Mouse (Mus musculus): ENCODE data around the gene Dzip1l. TPM values are rescaled to one million over a fixed set of nuclear protein-coding genes. Genes with fewer than 3 reads are reported as not detected.

The Dzip1l gene
- polyA plus RNA-seq, 1 experiment = 13.5 TPM

DNA sequence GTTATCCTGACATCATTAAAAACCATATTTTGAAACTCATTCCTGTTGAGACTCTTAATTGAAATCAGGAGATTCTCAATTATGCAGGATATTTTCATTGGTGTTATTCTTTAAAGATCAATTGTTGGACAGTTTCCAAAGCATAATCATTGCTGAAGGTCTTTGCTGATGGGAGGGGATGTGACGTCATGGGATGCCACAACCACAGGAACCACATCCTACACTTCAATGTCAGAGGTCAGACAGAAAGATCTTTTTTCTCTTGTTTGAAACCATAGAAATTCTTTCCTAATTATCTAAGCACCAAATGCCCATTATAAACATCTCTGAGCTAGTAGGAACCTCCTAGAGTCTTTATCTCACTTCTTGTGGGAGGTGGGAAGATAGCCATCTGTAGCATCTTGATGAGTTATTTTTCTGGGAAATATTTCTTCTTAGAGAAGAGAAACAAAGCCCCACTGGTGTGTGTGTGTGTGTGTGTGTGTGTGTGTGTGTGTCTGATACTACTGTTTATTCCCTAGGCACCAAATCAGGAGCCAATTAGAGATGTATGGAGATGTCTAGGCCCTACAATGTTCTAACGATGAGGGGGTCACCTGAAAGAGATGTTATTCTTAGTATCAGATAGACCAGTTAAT lies 70.6 kb downstream of the Dzip1l start:
- Histone ChIP-seq H3K4me1 (ENCODE audit: control insufficient read depth, insufficient read depth, low read length) (no peaks in the 10 kb centered on the region), H3K27ac (ENCODE audit: insufficient read depth, low read length) (no peak overlapping the region), H3K36me3 (ENCODE audit: control insufficient read depth, insufficient read depth, low read length, poor library complexity, severe bottlenecking) (no peaks in the 10 kb centered on the region), H3K9ac (ENCODE audit: low read depth, poor library complexity, severe bottlenecking) (no peak overlapping the region), H3K9me3 (replicated peaks; ENCODE audit: control insufficient read depth, insufficient read depth, low read length, poor library complexity, severe bottlenecking) (no peaks in the 10 kb centered on the region; the same call in 1 of the 2 replicates), H3K27me3 (ENCODE audit: control insufficient read depth, insufficient read depth, low read length, poor library complexity, severe bottlenecking) (no peaks in the 10 kb centered on the region), H3K4me3 (ENCODE audit: low read depth, low read length) (no peak overlapping the region)
- TF ChIP-seq CTCF (IDR thresholded peaks at IDR 0.05; ENCODE audit: low read depth, low read length) (no peak), POLR2A (IDR thresholded peaks at IDR 0.05; ENCODE audit: insufficient read depth, low read length) (no peak), EP300 (IDR thresholded peaks at IDR 0.05; ENCODE audit: insufficient read depth, low read depth, low read length) (no peak)

DNA sequence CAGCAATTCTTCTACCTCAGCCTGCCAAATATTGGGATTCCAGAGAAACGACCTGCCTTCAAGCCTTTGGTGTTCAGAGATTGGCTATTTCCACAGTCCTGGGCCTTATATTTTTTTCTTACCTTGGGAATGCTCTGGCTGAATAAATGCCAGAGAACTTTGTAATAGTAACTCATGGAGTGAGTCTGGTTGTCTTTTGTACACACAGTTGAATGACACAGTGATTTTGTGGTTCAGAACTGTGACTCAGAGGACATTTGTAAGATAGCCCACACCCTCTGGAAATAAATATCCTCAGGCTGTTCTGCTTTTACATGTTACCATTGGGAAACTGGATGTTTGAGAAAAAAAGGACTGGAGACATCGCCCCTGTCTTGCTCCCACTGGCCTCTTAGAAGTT lies 71.9 kb downstream of the Dzip1l start:
- TF ChIP-seq EP300 (IDR thresholded peaks at IDR 0.05; ENCODE audit: insufficient read depth, low read depth, low read length) = no peak
- TF ChIP-seq CTCF (IDR thresholded peaks at IDR 0.05; ENCODE audit: low read depth, low read length) = no peak
- no peak for TF ChIP-seq POLR2A (IDR thresholded peaks at IDR 0.05; ENCODE audit: insufficient read depth, low read length)
- Histone ChIP-seq H3K4me1 (ENCODE audit: control insufficient read depth, insufficient read depth, low read length) (no peaks in the 10 kb centered on the region), H3K9ac (ENCODE audit: low read depth, poor library complexity, severe bottlenecking) (no peak overlapping the region), H3K27ac (ENCODE audit: insufficient read depth, low read length) (no peak overlapping the region), H3K36me3 (ENCODE audit: control insufficient read depth, insufficient read depth, low read length, poor library complexity, severe bottlenecking) (no peaks in the 10 kb centered on the region), H3K9me3 (replicated peaks; ENCODE audit: control insufficient read depth, insufficient read depth, low read length, poor library complexity, severe bottlenecking) (no peaks in the 10 kb centered on the region; the same call in 1 of the 2 replicates), H3K27me3 (ENCODE audit: control insufficient read depth, insufficient read depth, low read length, poor library complexity, severe bottlenecking) (no peaks in the 10 kb centered on the region), H3K4me3 (ENCODE audit: low read depth, low read length) (no peak overlapping the region)

DNA sequence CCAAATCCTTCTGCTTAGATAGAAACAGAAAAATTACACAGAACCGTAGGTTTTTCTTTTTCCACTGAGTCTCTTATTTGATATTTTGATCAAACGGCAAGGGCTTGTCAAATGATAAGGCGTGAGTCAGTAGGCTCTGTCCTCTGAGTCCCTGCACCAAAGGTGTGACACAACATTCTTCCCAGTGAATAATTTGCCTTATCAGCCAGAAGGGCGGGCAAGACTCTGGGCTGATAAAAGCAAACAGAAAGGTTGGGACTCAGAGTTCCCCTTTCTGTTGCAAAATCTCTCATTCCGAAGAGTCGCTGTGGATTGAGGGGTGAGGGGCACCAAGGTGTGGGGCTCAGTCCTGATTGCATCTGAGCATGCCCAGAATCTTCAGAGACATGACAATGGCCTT lies 72.9 kb downstream of the Dzip1l start:
- no peaks in the 10 kb centered on the region for H3K4me1 ChIP-seq (ENCODE audit: control insufficient read depth, insufficient read depth, low read length)
- no peak overlapping the region for H3K9ac ChIP-seq (ENCODE audit: low read depth, poor library complexity, severe bottlenecking)
- no peaks in the 10 kb centered on the region for H3K36me3 ChIP-seq (ENCODE audit: control insufficient read depth, insufficient read depth, low read length, poor library complexity, severe bottlenecking)
- no peaks in the 10 kb centered on the region; the same call in 1 of the 2 replicates for H3K9me3 ChIP-seq (replicated peaks; ENCODE audit: control insufficient read depth, insufficient read depth, low read length, poor library complexity, severe bottlenecking)
- no peak overlapping the region for H3K27ac ChIP-seq (ENCODE audit: insufficient read depth, low read length)
- H3K4me3 ChIP-seq (ENCODE audit: low read depth, low read length) = no peak overlapping the region
- no peaks in the 10 kb centered on the region for H3K27me3 ChIP-seq (ENCODE audit: control insufficient read depth, insufficient read depth, low read length, poor library complexity, severe bottlenecking)
- TF ChIP-seq CTCF (IDR thresholded peaks at IDR 0.05; ENCODE audit: low read depth, low read length) (no peak), EP300 (IDR thresholded peaks at IDR 0.05; ENCODE audit: insufficient read depth, low read depth, low read length) (no peak), POLR2A (IDR thresholded peaks at IDR 0.05; ENCODE audit: insufficient read depth, low read length) (no peak)

DNA sequence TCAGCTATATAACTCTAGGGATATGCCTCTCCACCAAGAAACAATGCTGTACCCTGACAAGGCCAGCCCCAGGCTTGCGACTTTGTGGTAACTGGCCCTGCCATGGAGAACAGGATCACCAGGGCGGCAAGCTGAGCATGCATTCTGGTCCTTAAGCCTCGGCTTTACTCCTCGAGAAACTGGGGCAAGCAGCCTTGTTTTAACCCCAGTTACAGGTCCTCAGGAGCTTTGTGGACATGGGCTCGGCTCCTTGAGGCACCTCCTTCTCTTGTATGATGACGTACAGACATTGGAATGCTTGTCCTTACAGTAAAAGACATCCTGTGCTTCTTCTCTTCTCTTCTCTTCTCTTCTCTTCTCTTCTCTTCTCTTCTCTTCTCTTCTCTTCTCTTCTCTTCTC lies 74.4 kb downstream of the Dzip1l start:
- Histone ChIP-seq H3K27me3 (ENCODE audit: control insufficient read depth, insufficient read depth, low read length, poor library complexity, severe bottlenecking) (no peaks in the 10 kb centered on the region), H3K27ac (ENCODE audit: insufficient read depth, low read length) (no peak overlapping the region), H3K36me3 (ENCODE audit: control insufficient read depth, insufficient read depth, low read length, poor library complexity, severe bottlenecking) (no peaks in the 10 kb centered on the region), H3K9me3 (replicated peaks; ENCODE audit: control insufficient read depth, insufficient read depth, low read length, poor library complexity, severe bottlenecking) (no peaks in the 10 kb centered on the region; the same call in 1 of the 2 replicates), H3K4me1 (ENCODE audit: control insufficient read depth, insufficient read depth, low read length) (no peaks in the 10 kb centered on the region), H3K9ac (ENCODE audit: low read depth, poor library complexity, severe bottlenecking) (no peak overlapping the region), H3K4me3 (ENCODE audit: low read depth, low read length) (no peak overlapping the region)
- TF ChIP-seq CTCF (IDR thresholded peaks at IDR 0.05; ENCODE audit: low read depth, low read length) = no peak
- no peak for TF ChIP-seq EP300 (IDR thresholded peaks at IDR 0.05; ENCODE audit: insufficient read depth, low read depth, low read length)
- no peak for TF ChIP-seq POLR2A (IDR thresholded peaks at IDR 0.05; ENCODE audit: insufficient read depth, low read length)

DNA sequence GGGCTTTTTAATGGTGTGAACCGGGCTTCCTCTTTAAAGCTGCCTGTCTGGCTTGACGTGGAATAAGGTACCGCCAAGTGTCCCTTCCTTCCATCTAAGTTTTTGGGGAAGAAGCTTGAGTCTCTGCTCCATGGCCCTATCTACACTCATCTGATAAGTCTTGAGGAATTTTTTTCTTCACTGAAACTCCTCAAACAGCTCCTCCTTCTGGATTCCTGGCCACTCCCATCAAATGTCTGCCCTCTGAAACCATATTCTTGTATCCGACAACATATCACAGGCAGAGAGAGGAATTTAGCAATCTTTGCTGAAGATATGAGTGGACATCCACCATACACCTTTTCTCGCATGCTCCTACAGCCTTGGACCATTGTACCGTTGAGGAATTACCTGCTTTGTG lies 77.0 kb downstream of the Dzip1l start:
- Histone ChIP-seq H3K4me3 (ENCODE audit: low read depth, low read length) (no peak overlapping the region), H3K36me3 (ENCODE audit: control insufficient read depth, insufficient read depth, low read length, poor library complexity, severe bottlenecking) (no peaks in the 10 kb centered on the region), H3K9ac (ENCODE audit: low read depth, poor library complexity, severe bottlenecking) (no peak overlapping the region), H3K27me3 (ENCODE audit: control insufficient read depth, insufficient read depth, low read length, poor library complexity, severe bottlenecking) (no peaks in the 10 kb centered on the region), H3K4me1 (ENCODE audit: control insufficient read depth, insufficient read depth, low read length) (no peaks in the 10 kb centered on the region), H3K27ac (ENCODE audit: insufficient read depth, low read length) (no peak overlapping the region), H3K9me3 (replicated peaks; ENCODE audit: control insufficient read depth, insufficient read depth, low read length, poor library complexity, severe bottlenecking) (no peaks in the 10 kb centered on the region)
- no peak for TF ChIP-seq EP300 (IDR thresholded peaks at IDR 0.05; ENCODE audit: insufficient read depth, low read depth, low read length)
- no peak for TF ChIP-seq POLR2A (IDR thresholded peaks at IDR 0.05; ENCODE audit: insufficient read depth, low read length)
- TF ChIP-seq CTCF (IDR thresholded peaks at IDR 0.05; ENCODE audit: low read depth, low read length) = no peak

DNA sequence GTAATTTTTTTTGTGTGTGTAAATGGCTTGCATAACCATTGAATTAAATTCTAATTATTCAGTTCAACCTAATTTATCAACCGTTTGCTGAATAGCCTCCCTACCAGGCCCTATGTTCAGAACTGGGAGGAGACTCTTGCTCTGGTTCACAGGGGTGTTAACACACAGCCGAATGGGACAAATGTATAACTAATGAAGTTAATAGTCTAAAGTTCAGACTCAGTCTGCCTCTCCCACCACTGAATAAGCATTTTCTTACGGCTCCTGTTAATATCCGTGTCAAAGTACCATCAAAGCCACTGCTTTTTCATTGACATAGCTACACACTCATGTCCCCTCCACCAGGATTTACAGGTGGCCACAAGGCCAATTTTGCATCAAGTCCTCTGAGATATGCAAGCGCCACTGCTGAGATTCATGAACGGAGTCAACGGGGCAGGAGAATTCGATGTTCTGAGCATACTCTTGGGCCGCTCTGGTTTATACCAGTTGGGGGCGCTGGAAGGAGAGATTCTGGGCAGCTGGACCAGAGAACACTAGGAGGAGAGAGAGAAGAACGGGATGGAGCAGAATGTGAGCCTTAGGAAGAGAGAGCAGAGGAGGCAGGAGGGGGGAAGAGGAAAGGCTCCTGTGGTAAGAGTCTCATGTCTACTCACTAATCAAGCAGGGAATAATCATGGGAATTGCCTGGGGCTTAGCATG lies 78.3 kb downstream of the Dzip1l start:
- Histone ChIP-seq H3K4me1 (ENCODE audit: control insufficient read depth, insufficient read depth, low read length) (no peaks in the 10 kb centered on the region), H3K27me3 (ENCODE audit: control insufficient read depth, insufficient read depth, low read length, poor library complexity, severe bottlenecking) (no peaks in the 10 kb centered on the region), H3K36me3 (ENCODE audit: control insufficient read depth, insufficient read depth, low read length, poor library complexity, severe bottlenecking) (no peaks in the 10 kb centered on the region), H3K9ac (ENCODE audit: low read depth, poor library complexity, severe bottlenecking) (no peak overlapping the region), H3K4me3 (ENCODE audit: low read depth, low read length) (no peak overlapping the region), H3K9me3 (replicated peaks; ENCODE audit: control insufficient read depth, insufficient read depth, low read length, poor library complexity, severe bottlenecking) (no peaks in the 10 kb centered on the region), H3K27ac (ENCODE audit: insufficient read depth, low read length) (no peak overlapping the region)
- no peak for TF ChIP-seq EP300 (IDR thresholded peaks at IDR 0.05; ENCODE audit: insufficient read depth, low read depth, low read length)
- TF ChIP-seq CTCF (IDR thresholded peaks at IDR 0.05; ENCODE audit: low read depth, low read length) = no peak
- no peak for TF ChIP-seq POLR2A (IDR thresholded peaks at IDR 0.05; ENCODE audit: insufficient read depth, low read length)

All from ES-Bruce4 (cell line).